Mouse (Mus musculus): ENCODE measurements around the gene Cradd. TPM values are rescaled to one million over a fixed set of nuclear protein-coding genes. Genes with fewer than 3 reads are reported as not detected.

Gene Cradd
- total and polyA plus RNA-seq, 3 experiments = 1.9 to 9.0 TPM; not detected in 1

GRCm38 (mm10) chr10:95262388-95262787 is 61.5 kb downstream of the Cradd start:
- Histone ChIP-seq H3K27me3 (ENCODE audit: control insufficient read depth in 1 of 2, insufficient read depth in 2 of 2, low read length in 2 of 2) (no peaks in the 10 kb centered on the region), H3K4me3 (ENCODE audit: control insufficient read depth in 1 of 2, insufficient read depth in 1 of 2, low read depth in 2 of 2, low read length in 2 of 2) (no peak overlapping the region), H3K36me3 (ENCODE audit: control insufficient read depth in 1 of 2, insufficient read depth in 2 of 2, low read length in 2 of 2) (peaks cover 0 to 7% of the 10 kb centered on the region in 2 experiments; a peak in 1 of 4 replicates), H3K9me3 (replicated peaks; ENCODE audit: insufficient read depth, low read length) (no peaks in the 10 kb centered on the region), H3K79me2 (ENCODE audit: control insufficient read depth, insufficient read depth, low read length, poor library complexity) (no peaks in the 10 kb centered on the region), H3K4me1 (ENCODE audit: control insufficient read depth in 1 of 2, insufficient read depth in 2 of 2, low read length in 2 of 2) (peaks cover 4 to 7% of the 10 kb centered on the region in 2 experiments; a peak in 3 of 4 replicates), H3K9ac (ENCODE audit: control insufficient read depth, low read depth, low read length, poor library complexity, severe bottlenecking) (no peak overlapping the region), H3K27ac (ENCODE audit: control insufficient read depth, low read depth, low read length) (no peak overlapping the region)
- TF ChIP-seq NRF1 (IDR thresholded peaks at IDR 0.05; ENCODE audit: insufficient read depth, low read depth, low read length, poor library complexity, severe bottlenecking) = no peak
- no peak for TF ChIP-seq MYC (IDR thresholded peaks at IDR 0.05; ENCODE audit: low read depth, low read length)
- TF ChIP-seq BHLHE40 (IDR thresholded peaks at IDR 0.05; ENCODE audit: borderline replicate concordance, low read depth, low read length) = no peak
- TF ChIP-seq JUND (IDR thresholded peaks at IDR 0.05; ENCODE audit: low read depth, low read length) = no peak
- no peak for TF ChIP-seq NELFE (IDR thresholded peaks at IDR 0.05; ENCODE audit: low read depth, low read length)
- no peak for TF ChIP-seq ZMIZ1 (IDR thresholded peaks at IDR 0.05; ENCODE audit: low read depth, low read length)
- TF ChIP-seq HCFC1 (IDR thresholded peaks at IDR 0.05; ENCODE audit: low read depth, low read length) = no peak
- TF ChIP-seq GATA1 (IDR thresholded peaks at IDR 0.05; ENCODE audit: low read depth, low read length) = no peak
- no peak for TF ChIP-seq MAX (IDR thresholded peaks at IDR 0.05; ENCODE audit: low read length)
- no peak for TF ChIP-seq KAT2A (conservative IDR thresholded peaks at IDR 0.05; ENCODE audit: low read depth, low read length)
- no peak for TF ChIP-seq POLR2A (IDR thresholded peaks at IDR 0.05; ENCODE audit: control insufficient read depth in 1 of 2, insufficient read depth in 1 of 2, low read depth in 1 of 2, low read length in 2 of 2, poor library complexity in 1 of 2)
- TF ChIP-seq SIN3A (IDR thresholded peaks at IDR 0.05; ENCODE audit: low read length) = no peak
- no peak for TF ChIP-seq MXI1 (IDR thresholded peaks at IDR 0.05; ENCODE audit: low read depth, low read length)
- no peak for TF ChIP-seq POLR2AphosphoS5 (IDR thresholded peaks at IDR 0.05; ENCODE audit: borderline replicate concordance, low read depth, low read length)
- no peak for TF ChIP-seq TCF12 (IDR thresholded peaks at IDR 0.05; ENCODE audit: low read depth, low read length)
- TF ChIP-seq POLR2AphosphoS2 (IDR thresholded peaks at IDR 0.05; ENCODE audit: low read length) = no peak
- DNase-seq (ENCODE audit: low read depth, low spot score) = no peak

- Histone ChIP-seq H3K27ac (ENCODE audit: control insufficient read depth, low read depth, low read length) (no peak overlapping the region), H3K27me3 (ENCODE audit: control insufficient read depth in 1 of 2, insufficient read depth in 2 of 2, low read length in 2 of 2) (no peaks in the 10 kb centered on the region), H3K4me3 (ENCODE audit: control insufficient read depth in 1 of 2, insufficient read depth in 1 of 2, low read depth in 2 of 2, low read length in 2 of 2) (no peak overlapping the region), H3K36me3 (ENCODE audit: control insufficient read depth in 1 of 2, insufficient read depth in 2 of 2, low read length in 2 of 2) (peaks cover 0 to 4% of the 10 kb centered on the region in 2 experiments; a peak in 1 of 4 replicates), H3K4me1 (ENCODE audit: control insufficient read depth in 1 of 2, insufficient read depth in 2 of 2, low read length in 2 of 2) (peaks cover under 1 to 4% of the 10 kb centered on the region in 2 experiments; a peak in 1 of 4 replicates), H3K79me2 (ENCODE audit: control insufficient read depth, insufficient read depth, low read length, poor library complexity) (no peaks in the 10 kb centered on the region), H3K9me3 (replicated peaks; ENCODE audit: insufficient read depth, low read length) (no peaks in the 10 kb centered on the region), H3K9ac (ENCODE audit: control insufficient read depth, low read depth, low read length, poor library complexity, severe bottlenecking) (no peak overlapping the region)
- no peak for DNase-seq (ENCODE audit: low read depth, low spot score)
- TF ChIP-seq MYB (IDR thresholded peaks at IDR 0.05; ENCODE audit: low read depth, low read length) (no peak), NRF1 (IDR thresholded peaks at IDR 0.05; ENCODE audit: insufficient read depth, low read depth, low read length, poor library complexity, severe bottlenecking) (no peak), JUND (IDR thresholded peaks at IDR 0.05; ENCODE audit: low read depth, low read length) (0 out of 2 replicates have a peak, but pooled peaks have one; percentile 61), MEF2A (IDR thresholded peaks at IDR 0.05; ENCODE audit: extremely low read depth, insufficient replicate concordance, low read depth, low read length, poor library complexity, severe bottlenecking) (no peak)
These were observed 62.7 kb downstream of the Cradd start for GRCm38 (mm10) chr10:95261279-95261678.
